Mouse (Mus musculus): ENCODE measurements around the gene Pter. TPM values are rescaled to one million over a fixed set of nuclear protein-coding genes. Genes with fewer than 3 reads are reported as not detected.

The Pter gene
- polyA plus RNA-seq (2012; rRNA removed): 4.3 and 6.3 TPM in 2 replicates

DNA sequence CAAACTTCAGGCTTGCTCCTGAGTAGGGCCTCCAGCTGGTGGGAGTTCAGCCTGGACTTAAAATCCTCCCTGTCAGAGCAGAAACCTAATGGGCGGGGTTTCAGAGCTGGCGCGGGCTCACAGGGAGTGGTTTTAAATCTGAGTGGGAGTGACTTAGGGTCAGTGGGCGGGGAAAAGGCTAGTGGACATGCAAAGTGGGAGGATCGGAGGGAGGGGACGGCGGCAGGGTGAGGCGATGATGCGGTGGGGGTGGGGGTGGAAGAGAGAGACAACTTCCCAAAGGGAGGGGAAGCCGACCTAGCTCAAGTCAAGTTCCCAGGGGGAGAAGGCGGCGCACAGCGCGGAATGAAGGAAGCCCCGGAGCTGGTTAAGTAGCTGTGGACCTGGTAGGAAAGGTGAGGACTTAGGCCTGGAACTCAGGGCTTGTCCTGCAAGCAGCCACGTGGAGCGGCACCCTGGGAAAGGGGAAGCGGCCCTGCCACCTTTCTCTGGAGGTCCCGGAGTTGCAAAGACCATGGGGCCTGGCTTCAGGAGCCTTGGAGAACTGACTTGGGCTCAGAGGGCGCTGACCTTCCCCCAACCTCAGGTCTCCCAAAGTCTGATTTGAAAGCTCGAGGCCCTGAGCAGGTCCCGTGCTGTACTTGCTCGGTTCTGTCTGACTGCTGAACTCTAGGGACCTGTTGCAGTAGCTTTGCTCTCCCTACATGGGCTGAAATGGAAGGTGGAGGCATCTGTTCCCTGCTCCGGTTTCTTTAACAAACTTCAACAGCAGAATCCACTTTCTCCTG is at the start of gene Pter:
TSS of gene Pter (plus strand) at position 238 of the 788 bp plus-strand sequence.

GRCm38 (mm10) chr2:13011472-13011871 is 87.6 kb downstream of the Pter start, which contains the start of gene C1ql3:
Gene C1ql3 (minus strand): TSS chr2:13011806.

Other genes starting within 250 kb of the Pter start
- 3.1 and 5.0 TPM in 2 replicates for gene C1ql3, start 87.8 kb downstream of the Pter start, polyA plus RNA-seq (2012; rRNA removed)